Mouse (Mus musculus) intestine, postnatal 0 days (tissue): ENCODE data around the gene Sec14l1. TPM values are rescaled to one million over a fixed set of nuclear protein-coding genes. Genes with fewer than 3 reads are reported as not detected.

Source experiments
- ATAC-seq: fragments of 200-750 bp; cut with Nextera tagmentation; 2 replicates; pipeline ENCODE4 v1.8.0; 2017; ENCODE audit warnings: mild to moderate bottlenecking, moderate TSS enrichment, moderate library complexity
- H3K27ac ChIP-seq: fragments of 300-500 bp; sonication (generic); 2 replicates; pipeline ENCODE4 v1.5.1; 2014; ENCODE audit warnings: mild to moderate bottlenecking, low read depth, low read length, moderate library complexity
- H3K27me3 ChIP-seq: fragments of 300-500 bp; sonication (generic); replicated peaks from 2 replicates; pipeline ENCODE4 v1.6.1; 2014; ENCODE audit warnings: low read length, mixed read lengths; ENCODE audit not compliant: control insufficient read depth, insufficient read depth
- H3K36me3 ChIP-seq: fragments of 300-500 bp; sonication (generic); 2 replicates; pipeline ENCODE4 v1.6.1; 2014; ENCODE audit warnings: mild to moderate bottlenecking, moderate library complexity; ENCODE audit not compliant: control insufficient read depth, insufficient read depth
- H3K4me1 ChIP-seq: fragments of 300-500 bp; sonication (generic); replicated peaks from 2 replicates; pipeline ENCODE4 v1.6.1; 2014; ENCODE audit warnings: antibody characterized with exemption, low read length, mixed read lengths; ENCODE audit not compliant: control insufficient read depth, insufficient read depth
- H3K4me2 ChIP-seq: fragments of 300-500 bp; sonication (generic); replicated peaks from 2 replicates; pipeline ENCODE4 v1.6.1; 2014; ENCODE audit warnings: low read depth, mild to moderate bottlenecking, moderate library complexity
- H3K4me3 ChIP-seq: fragments of 300-500 bp; sonication (generic); 2 replicates; pipeline ENCODE4 v1.5.1; 2014; ENCODE audit warnings: low read depth, low read length
- H3K9ac ChIP-seq: fragments of 300-500 bp; sonication (generic); 2 replicates; pipeline ENCODE4 v1.6.1; 2014; ENCODE audit warnings: mild to moderate bottlenecking, low read depth, low read length
- H3K9me3 ChIP-seq: fragments of 300-500 bp; sonication (generic); 2 replicates; pipeline ENCODE4 v1.6.1; 2016; ENCODE audit warnings: mixed run types; ENCODE audit not compliant: control insufficient read depth
- CTCF ChIP-seq: sonication (generic); IDR thresholded peaks from 2 replicates; pipeline ENCODE4 v1.5.1; 2016; ENCODE audit warnings: low read depth, mild to moderate bottlenecking, control low read depth, antibody characterized with exemption, moderate library complexity
- WGBS: fragments of 180-500 bp; shearing (Covaris S2); extraction: QIAGEN DNeasy Blood & Tissue Kit; methylation state at CpG from one replicate; pipeline ENCODE4 v1.1.7; 2014; 5-methylcytosine and 5-hydroxymethylcytosine counted together
- polyA plus RNA-seq: library from polyadenylated mRNA; unstranded; fragments of >200 nt; fragmentation: Nextera tagmentation; extraction: Ambion mirVana; gene quantifications from 2 replicates; pipeline ENCODE4 v1.2.1, GENCODE M21; 2015

Gene Sec14l1
- polyA plus RNA-seq, 1 experiment from 2014 or later, result 22.8 TPM

DNA sequence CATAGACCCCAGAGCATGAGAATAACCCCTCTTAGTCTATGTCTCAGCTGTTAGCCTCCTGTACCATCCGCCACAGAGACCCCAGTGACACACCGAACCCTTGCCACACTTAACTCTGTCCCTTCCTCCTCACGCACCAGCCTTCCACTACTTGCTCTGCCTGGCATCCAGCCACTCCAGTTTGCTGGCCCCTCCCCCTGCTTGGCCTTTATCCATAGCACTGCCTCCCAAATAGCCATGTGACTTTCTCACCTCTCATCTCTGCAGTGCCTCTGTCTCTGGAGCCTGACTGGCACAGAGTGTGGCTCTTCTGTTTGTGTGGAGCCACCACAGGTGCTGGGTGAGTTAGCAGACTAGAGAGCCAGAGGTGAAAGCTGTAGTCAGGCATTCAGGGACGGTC is 27.5 kb downstream of the Sec14l1 start:
- ATAC-seq, result no peak
- WGBS, result 66% methylated on average over 4 of the region's 4 CpGs
- Histone ChIP-seq H3K4me3 (no peak overlapping the region), H3K4me1 (no peaks in the 10 kb centered on the region), H3K4me2 (no peak overlapping the region), H3K36me3 (peaks cover 56% of the 10 kb centered on the region), H3K9ac (no peak overlapping the region), H3K27me3 (no peaks in the 10 kb centered on the region), H3K27ac (no peak overlapping the region), H3K9me3 (no peaks in the 10 kb centered on the region)
- TF ChIP-seq CTCF, result no peak

DNA sequence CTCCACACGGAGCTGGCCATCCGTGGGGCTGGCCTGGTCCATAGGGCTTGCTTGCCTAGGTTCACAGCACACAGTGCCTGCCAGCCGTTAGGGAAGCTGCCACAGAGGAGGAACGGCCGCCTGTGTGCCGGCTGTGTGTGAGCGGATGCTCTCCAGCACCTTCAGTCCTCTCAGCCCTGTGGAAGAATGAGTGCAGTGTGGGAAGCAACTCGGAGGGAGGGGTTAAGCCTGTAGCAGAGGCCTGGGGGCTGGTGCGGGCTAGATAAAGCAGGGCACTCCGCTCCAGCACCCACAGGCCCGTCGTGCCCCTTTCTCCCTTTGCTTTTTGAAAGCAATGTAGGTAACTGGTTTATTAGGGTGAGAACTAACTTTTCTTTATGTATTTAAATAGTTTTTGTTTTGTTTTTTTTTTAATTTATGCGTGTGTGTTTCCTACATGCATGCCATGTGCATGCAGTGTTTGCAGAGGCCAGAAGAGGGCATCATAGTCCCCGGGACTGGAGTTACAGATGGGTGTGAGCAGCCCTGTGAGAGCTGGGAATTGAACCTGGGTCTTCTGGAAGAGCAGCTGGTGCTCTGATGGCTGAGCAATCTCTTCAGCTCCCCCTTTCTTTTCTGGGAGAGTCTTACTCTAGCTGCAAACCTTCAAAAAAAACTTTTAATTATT is 30.6 kb downstream of the Sec14l1 start:
- WGBS, result 95% methylated on average over 14 of the region's 14 CpGs
- TF ChIP-seq CTCF, result peak; percentile 47
- no peak for ATAC-seq
- Histone ChIP-seq H3K9ac (no peak overlapping the region), H3K4me3 (no peak overlapping the region), H3K27me3 (no peaks in the 10 kb centered on the region), H3K4me2 (no peak overlapping the region), H3K36me3 (peaks cover 81% of the 10 kb centered on the region), H3K9me3 (no peaks in the 10 kb centered on the region), H3K27ac (no peak overlapping the region), H3K4me1 (no peaks in the 10 kb centered on the region)

DNA sequence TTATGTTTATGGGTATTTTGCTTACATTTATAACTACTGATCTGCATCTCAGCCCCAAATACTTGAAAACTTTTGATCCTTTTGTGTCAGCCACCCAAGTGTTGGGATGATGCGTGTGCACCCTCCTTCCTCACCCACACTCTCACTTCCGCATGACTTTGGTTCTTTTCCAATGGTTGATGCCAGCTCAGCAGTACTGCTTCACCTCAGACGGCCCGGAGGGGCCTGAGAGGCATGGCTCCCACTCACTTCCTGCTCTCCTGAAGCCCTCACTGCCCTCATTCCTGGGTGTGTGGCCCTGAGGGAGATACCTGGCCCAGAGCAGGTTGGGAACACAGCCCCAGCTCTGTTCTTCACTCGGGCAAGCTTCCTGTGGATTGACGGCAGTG is 31.1 kb downstream of the Sec14l1 start:
- Histone ChIP-seq H3K9ac (no peak overlapping the region), H3K4me3 (no peak overlapping the region), H3K36me3 (peaks cover 87% of the 10 kb centered on the region), H3K4me2 (no peak overlapping the region), H3K4me1 (no peaks in the 10 kb centered on the region), H3K27ac (peak overlapping the region; percentile 21; the same call in 1 of the 2 replicates), H3K9me3 (no peaks in the 10 kb centered on the region), H3K27me3 (no peaks in the 10 kb centered on the region)
- 89% methylated on average over 6 of the region's 6 CpGs for WGBS
- TF ChIP-seq CTCF, result no peak
- ATAC-seq, result no peak

DNA sequence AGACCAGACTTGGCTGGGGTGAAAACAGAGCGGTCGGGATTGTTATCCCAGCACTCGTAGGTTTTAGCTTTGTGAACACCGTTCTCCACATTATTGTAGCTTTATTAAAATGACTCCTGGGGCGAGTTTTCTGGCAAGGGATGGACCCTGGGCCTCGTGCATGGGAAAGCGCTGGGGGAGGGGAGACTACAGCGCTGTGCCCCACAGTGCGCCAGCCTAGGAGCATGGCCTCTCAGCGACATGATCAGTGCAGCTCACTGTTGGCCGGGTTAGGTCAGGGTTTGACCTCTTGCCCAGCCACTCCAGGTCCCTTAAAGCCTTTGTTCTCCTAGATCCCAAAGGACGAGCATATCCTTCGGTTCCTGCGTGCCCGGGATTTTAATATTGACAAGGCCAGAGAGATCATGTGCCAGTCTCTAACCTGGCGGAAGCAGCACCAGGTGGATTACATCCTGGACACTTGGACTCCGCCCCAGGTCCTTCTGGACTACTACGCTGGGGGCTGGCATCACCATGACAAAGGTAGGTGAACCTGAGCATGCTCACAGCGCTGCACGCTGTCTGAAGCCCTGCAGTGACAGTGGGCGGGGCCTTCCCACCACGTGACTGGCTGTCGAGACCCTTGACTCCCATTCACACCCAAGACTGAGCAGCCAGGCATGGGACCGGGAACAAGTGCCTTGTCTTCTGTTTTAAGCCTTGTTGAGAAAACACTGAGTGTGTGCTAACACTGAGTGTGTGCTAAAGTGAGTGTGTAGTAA is 32.0 kb downstream of the Sec14l1 start:
- TF ChIP-seq CTCF, result no peak
- peaks cover 91% of the 10 kb centered on the region for H3K36me3 ChIP-seq
- no peak overlapping the region for H3K27ac ChIP-seq
- WGBS, result 69% methylated on average over 24 of the region's 24 CpGs
- H3K4me2 ChIP-seq, result no peak overlapping the region
- H3K9ac ChIP-seq, result no peak overlapping the region; the same call in 1 of the 2 replicates
- no peaks in the 10 kb centered on the region for H3K4me1 ChIP-seq
- H3K4me3 ChIP-seq, result no peak overlapping the region
- H3K9me3 ChIP-seq, result no peaks in the 10 kb centered on the region
- H3K27me3 ChIP-seq, result no peaks in the 10 kb centered on the region
- peak; percentile 44 for ATAC-seq

DNA sequence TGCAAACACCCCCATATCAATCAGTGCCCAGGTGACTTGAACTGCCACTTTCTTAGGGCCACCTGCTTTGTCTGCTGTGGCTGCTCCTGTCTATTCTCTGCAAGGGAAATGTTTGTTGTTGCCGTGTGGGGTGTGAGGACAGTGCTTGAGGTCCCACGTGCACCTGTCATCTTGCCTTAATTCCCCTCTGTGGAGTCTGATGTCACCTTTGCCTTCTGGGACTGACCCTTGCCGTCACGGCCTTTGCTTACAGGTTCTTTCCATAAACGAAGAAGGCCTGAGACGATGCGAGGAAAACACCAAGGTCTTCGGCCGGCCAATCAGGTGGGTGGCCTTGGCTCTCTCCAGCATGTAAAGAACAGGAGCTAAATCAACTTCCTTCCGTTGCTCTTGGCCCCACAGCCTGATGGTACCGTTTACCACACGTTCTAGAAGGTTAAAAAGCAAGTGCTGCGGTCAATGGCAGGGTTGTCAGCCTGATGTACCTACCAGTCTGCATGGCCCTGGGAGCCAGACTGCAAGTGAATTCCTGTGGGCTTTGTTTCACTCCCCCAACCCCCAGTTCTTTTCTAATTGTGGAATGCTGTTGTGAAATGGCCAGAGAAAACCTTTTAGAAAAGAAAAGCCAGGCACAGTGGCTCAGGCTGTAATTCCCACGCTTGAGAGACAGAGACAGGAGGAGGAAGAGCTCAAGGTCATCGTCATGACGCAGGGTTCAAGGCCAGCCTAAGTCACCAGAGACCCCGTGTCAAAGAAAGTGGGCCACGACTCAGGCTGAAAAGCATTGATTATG is 34.1 kb downstream of the Sec14l1 start:
- ATAC-seq, result no peak

DNA sequence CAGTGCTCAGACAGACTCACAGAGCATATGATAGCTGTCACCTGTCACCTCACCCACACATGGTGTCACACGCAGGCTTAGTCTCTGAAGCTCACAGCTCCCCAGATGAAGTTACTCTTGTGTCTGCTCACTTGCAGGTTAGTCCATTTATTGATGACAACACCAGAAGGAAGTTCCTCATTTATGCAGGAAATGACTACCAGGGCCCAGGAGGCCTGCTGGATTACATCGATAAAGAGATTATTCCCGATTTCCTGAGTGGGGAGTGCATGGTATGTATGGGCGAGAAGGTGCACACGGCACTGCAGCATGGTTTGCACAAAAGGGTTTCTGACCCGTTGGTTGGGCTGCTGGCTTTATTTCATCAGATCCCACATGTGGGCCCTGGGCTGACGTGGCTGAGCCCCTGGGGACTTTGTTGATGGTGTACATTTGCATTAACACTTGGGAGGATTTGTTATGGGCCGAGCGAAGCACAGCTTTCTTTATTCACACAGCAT is 35.5 kb downstream of the Sec14l1 start:
- no peak for TF ChIP-seq CTCF
- Histone ChIP-seq H3K9me3 (no peaks in the 10 kb centered on the region), H3K9ac (no peak overlapping the region), H3K27me3 (no peaks in the 10 kb centered on the region), H3K36me3 (peaks cover 64% of the 10 kb centered on the region), H3K4me3 (no peak overlapping the region), H3K4me2 (no peak overlapping the region), H3K27ac (no peak overlapping the region), H3K4me1 (no peaks in the 10 kb centered on the region)
- no peak for ATAC-seq
- WGBS, result 85% methylated on average over 9 of the region's 9 CpGs

More for the DNA sequence above, 34.1 kb downstream of the Sec14l1 start:
- H3K27ac ChIP-seq, result no peak overlapping the region
- peaks cover 73% of the 10 kb centered on the region for H3K36me3 ChIP-seq
- H3K27me3 ChIP-seq, result no peaks in the 10 kb centered on the region
- TF ChIP-seq CTCF, result no peak
- H3K4me3 ChIP-seq, result no peak overlapping the region
- no peak overlapping the region for H3K4me2 ChIP-seq
- no peaks in the 10 kb centered on the region for H3K4me1 ChIP-seq
- WGBS, result 85% methylated on average over 18 of the region's 18 CpGs
- H3K9me3 ChIP-seq, result no peaks in the 10 kb centered on the region
- H3K9ac ChIP-seq, result no peak overlapping the region
